Mouse (Mus musculus): ENCODE measurements around the gene Col6a3.

The Col6a3 gene

DNA sequence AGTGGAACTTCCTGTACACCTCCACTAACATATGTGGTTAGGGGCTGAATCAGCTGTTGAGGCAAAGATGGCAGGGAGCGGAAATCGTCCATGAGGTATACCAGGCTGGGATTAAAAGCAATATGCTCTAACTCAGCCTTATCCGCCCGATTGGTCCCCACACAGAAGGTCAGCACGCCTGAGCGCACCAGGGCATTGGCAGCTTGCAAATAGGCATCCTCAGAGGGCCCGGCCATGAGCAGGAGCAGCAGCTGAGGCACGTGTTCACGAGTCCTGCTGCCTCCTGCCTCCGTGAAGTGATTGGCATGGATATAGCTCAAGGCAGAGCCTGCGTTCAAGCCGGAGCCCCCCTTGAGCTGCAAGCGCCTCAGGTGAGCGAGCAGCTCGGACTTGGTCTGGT is 30.5 kb downstream of the Col6a3 start:
- Histone ChIP-seq H3K4me1 (replicated peaks; ENCODE audit: low read depth, low read length) (no peaks in the 10 kb centered on the region), H3K27me3 (ENCODE audit: insufficient read depth, low read length) (peaks cover 18% of the 10 kb centered on the region), H3K9me3 (ENCODE audit: low read length) (no peaks in the 10 kb centered on the region), H3K36me3 (ENCODE audit: insufficient read depth, low read length) (no peaks in the 10 kb centered on the region), H3K4me3 (replicated peaks; ENCODE audit: low read length) (no peak overlapping the region)
- TF ChIP-seq NANOG (IDR thresholded peaks at IDR 0.05; ENCODE audit: borderline replicate concordance, low read length): no peak
- TF ChIP-seq CTCF (conservative IDR thresholded peaks at IDR 0.05; ENCODE audit: low read length): no peak
- no peak for TF ChIP-seq POU5F1 (IDR thresholded peaks at IDR 0.05; ENCODE audit: borderline replicate concordance, low read length)

- no peak overlapping the region for H3K4me3 ChIP-seq (replicated peaks; ENCODE audit: low read length)
- H3K4me1 ChIP-seq (replicated peaks; ENCODE audit: low read depth, low read length): no peaks in the 10 kb centered on the region
- TF ChIP-seq CTCF (conservative IDR thresholded peaks at IDR 0.05; ENCODE audit: low read length) (no peak), NANOG (IDR thresholded peaks at IDR 0.05; ENCODE audit: borderline replicate concordance, low read length) (no peak), POU5F1 (IDR thresholded peaks at IDR 0.05; ENCODE audit: borderline replicate concordance, low read length) (no peak)
- peaks cover 22% of the 10 kb centered on the region for H3K27me3 ChIP-seq (ENCODE audit: insufficient read depth, low read length)
- no peaks in the 10 kb centered on the region for H3K36me3 ChIP-seq (ENCODE audit: insufficient read depth, low read length)
- no peaks in the 10 kb centered on the region for H3K9me3 ChIP-seq (ENCODE audit: low read length)
Observed at GRCm38 (mm10) chr1:90808930-90809329, 34.8 kb downstream of the Col6a3 start.

- Histone ChIP-seq H3K9me3 (ENCODE audit: low read length) (no peaks in the 10 kb centered on the region), H3K36me3 (ENCODE audit: insufficient read depth, low read length) (no peaks in the 10 kb centered on the region), H3K4me1 (replicated peaks; ENCODE audit: low read depth, low read length) (no peaks in the 10 kb centered on the region), H3K4me3 (replicated peaks; ENCODE audit: low read length) (no peak overlapping the region), H3K27me3 (ENCODE audit: insufficient read depth, low read length) (peaks cover 15% of the 10 kb centered on the region)
- no peak for TF ChIP-seq NANOG (IDR thresholded peaks at IDR 0.05; ENCODE audit: borderline replicate concordance, low read length)
- TF ChIP-seq POU5F1 (IDR thresholded peaks at IDR 0.05; ENCODE audit: borderline replicate concordance, low read length): no peak
- no peak for TF ChIP-seq CTCF (conservative IDR thresholded peaks at IDR 0.05; ENCODE audit: low read length)
Observed at GRCm38 (mm10) chr1:90803104-90803503, 40.7 kb downstream of the Col6a3 start.

GRCm38 (mm10) chr1:90801067-90801466 is 42.7 kb downstream of the Col6a3 start:
- H3K4me3 ChIP-seq (replicated peaks; ENCODE audit: low read length): no peak overlapping the region
- H3K36me3 ChIP-seq (ENCODE audit: insufficient read depth, low read length): no peaks in the 10 kb centered on the region
- TF ChIP-seq POU5F1 (IDR thresholded peaks at IDR 0.05; ENCODE audit: borderline replicate concordance, low read length): no peak
- TF ChIP-seq CTCF (conservative IDR thresholded peaks at IDR 0.05; ENCODE audit: low read length): no peak
- TF ChIP-seq NANOG (IDR thresholded peaks at IDR 0.05; ENCODE audit: borderline replicate concordance, low read length): no peak
- H3K9me3 ChIP-seq (ENCODE audit: low read length): no peaks in the 10 kb centered on the region
- no peaks in the 10 kb centered on the region for H3K4me1 ChIP-seq (replicated peaks; ENCODE audit: low read depth, low read length)
- peaks cover 10% of the 10 kb centered on the region; the same call in 1 of the 2 replicates for H3K27me3 ChIP-seq (ENCODE audit: insufficient read depth, low read length)

GRCm38 (mm10) chr1:90800466-90800865 is 43.3 kb downstream of the Col6a3 start:
- H3K36me3 ChIP-seq (ENCODE audit: insufficient read depth, low read length): no peaks in the 10 kb centered on the region
- no peak overlapping the region for H3K4me3 ChIP-seq (replicated peaks; ENCODE audit: low read length)
- no peaks in the 10 kb centered on the region for H3K4me1 ChIP-seq (replicated peaks; ENCODE audit: low read depth, low read length)
- peaks cover 10% of the 10 kb centered on the region; the same call in 1 of the 2 replicates for H3K27me3 ChIP-seq (ENCODE audit: insufficient read depth, low read length)
- TF ChIP-seq CTCF (conservative IDR thresholded peaks at IDR 0.05; ENCODE audit: low read length): no peak
- TF ChIP-seq NANOG (IDR thresholded peaks at IDR 0.05; ENCODE audit: borderline replicate concordance, low read length): no peak
- no peak for TF ChIP-seq POU5F1 (IDR thresholded peaks at IDR 0.05; ENCODE audit: borderline replicate concordance, low read length)
- no peaks in the 10 kb centered on the region for H3K9me3 ChIP-seq (ENCODE audit: low read length)

- no peaks in the 10 kb centered on the region for H3K4me1 ChIP-seq (replicated peaks; ENCODE audit: low read depth, low read length)
- no peaks in the 10 kb centered on the region for H3K36me3 ChIP-seq (ENCODE audit: insufficient read depth, low read length)
- H3K9me3 ChIP-seq (ENCODE audit: low read length): no peaks in the 10 kb centered on the region
- no peak for TF ChIP-seq NANOG (IDR thresholded peaks at IDR 0.05; ENCODE audit: borderline replicate concordance, low read length)
- TF ChIP-seq CTCF (conservative IDR thresholded peaks at IDR 0.05; ENCODE audit: low read length): no peak
- no peak for TF ChIP-seq POU5F1 (IDR thresholded peaks at IDR 0.05; ENCODE audit: borderline replicate concordance, low read length)
- H3K27me3 ChIP-seq (ENCODE audit: insufficient read depth, low read length): no peaks in the 10 kb centered on the region
- no peak overlapping the region for H3K4me3 ChIP-seq (replicated peaks; ENCODE audit: low read length)
Observed at GRCm38 (mm10) chr1:90797276-90797891, 46.4 kb downstream of the Col6a3 start.

DNA sequence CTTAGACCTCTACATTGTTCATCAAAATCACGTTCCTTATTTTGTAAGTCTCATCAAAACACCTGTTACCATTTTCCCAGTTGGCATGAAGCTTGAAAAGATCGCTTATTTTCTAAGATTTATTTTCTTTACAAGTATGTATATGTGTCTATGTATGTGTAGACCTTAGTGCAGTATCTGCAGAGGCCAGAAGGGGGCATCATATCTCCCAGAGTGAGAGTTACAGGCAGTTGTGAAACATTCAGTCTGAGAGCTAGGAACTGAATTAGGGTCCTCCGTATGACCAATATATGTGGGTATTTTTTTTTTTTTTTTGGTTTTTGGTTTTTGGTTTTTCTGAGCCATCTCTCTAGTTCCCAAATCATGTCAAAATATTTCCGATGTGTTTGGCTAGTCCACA is 50.4 kb downstream of the Col6a3 start:
- H3K27me3 ChIP-seq (ENCODE audit: insufficient read depth, low read length): peaks cover 3% of the 10 kb centered on the region; the same call in 1 of the 2 replicates
- TF ChIP-seq CTCF (conservative IDR thresholded peaks at IDR 0.05; ENCODE audit: low read length) (peak; percentile 64), POU5F1 (IDR thresholded peaks at IDR 0.05; ENCODE audit: borderline replicate concordance, low read length) (no peak)
- no peaks in the 10 kb centered on the region for H3K9me3 ChIP-seq (ENCODE audit: low read length)
- no peaks in the 10 kb centered on the region for H3K4me1 ChIP-seq (replicated peaks; ENCODE audit: low read depth, low read length)
- no peaks in the 10 kb centered on the region for H3K36me3 ChIP-seq (ENCODE audit: insufficient read depth, low read length)
- no peak overlapping the region for H3K4me3 ChIP-seq (replicated peaks; ENCODE audit: low read length)

- TF ChIP-seq POU5F1 (IDR thresholded peaks at IDR 0.05; ENCODE audit: borderline replicate concordance, low read length): no peak
- TF ChIP-seq NANOG (IDR thresholded peaks at IDR 0.05; ENCODE audit: borderline replicate concordance, low read length): no peak
- TF ChIP-seq CTCF (conservative IDR thresholded peaks at IDR 0.05; ENCODE audit: low read length): no peak
Observed at GRCm38 (mm10) chr1:90790925-90791324, 52.8 kb downstream of the Col6a3 start.

DNA sequence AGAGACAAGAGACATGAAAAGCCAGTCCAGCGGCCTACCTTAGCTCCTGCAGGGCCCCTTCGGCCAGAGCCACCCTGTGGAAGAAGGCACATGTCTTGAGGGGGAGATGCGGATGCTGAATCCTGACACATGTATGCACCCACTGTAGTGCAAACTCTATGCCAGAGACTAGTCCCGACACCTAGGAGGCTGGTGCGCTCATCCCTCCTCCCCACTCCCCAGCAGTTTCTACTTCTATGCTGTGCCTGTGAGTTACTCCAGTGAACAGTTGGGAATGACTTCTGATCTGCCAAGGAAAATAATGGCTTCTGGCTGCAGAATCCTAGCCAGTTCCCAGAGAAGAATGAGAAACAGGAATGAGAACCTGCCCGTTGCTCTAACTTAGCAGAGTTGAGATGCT is 54.3 kb downstream of the Col6a3 start:
- H3K4me1 ChIP-seq (replicated peaks; ENCODE audit: low read depth, low read length): no peaks in the 10 kb centered on the region
- H3K4me3 ChIP-seq (replicated peaks; ENCODE audit: low read length): no peak overlapping the region
- TF ChIP-seq POU5F1 (IDR thresholded peaks at IDR 0.05; ENCODE audit: borderline replicate concordance, low read length) (no peak), NANOG (IDR thresholded peaks at IDR 0.05; ENCODE audit: borderline replicate concordance, low read length) (no peak), CTCF (conservative IDR thresholded peaks at IDR 0.05; ENCODE audit: low read length) (no peak)
- peaks cover 3% of the 10 kb centered on the region; the same call in 1 of the 2 replicates for H3K27me3 ChIP-seq (ENCODE audit: insufficient read depth, low read length)
- no peaks in the 10 kb centered on the region for H3K36me3 ChIP-seq (ENCODE audit: insufficient read depth, low read length)
- no peaks in the 10 kb centered on the region for H3K9me3 ChIP-seq (ENCODE audit: low read length)

More at GRCm38 (mm10) chr1:90790925-90791324, 52.8 kb downstream of the Col6a3 start:
- Histone ChIP-seq H3K9me3 (ENCODE audit: low read length) (no peaks in the 10 kb centered on the region), H3K36me3 (ENCODE audit: insufficient read depth, low read length) (no peaks in the 10 kb centered on the region), H3K27me3 (ENCODE audit: insufficient read depth, low read length) (peaks cover 3% of the 10 kb centered on the region; the same call in 1 of the 2 replicates), H3K4me3 (replicated peaks; ENCODE audit: low read length) (no peak overlapping the region), H3K4me1 (replicated peaks; ENCODE audit: low read depth, low read length) (no peaks in the 10 kb centered on the region)

All from E14TG2a.4 (cell line).